Mouse (Mus musculus): ENCODE measurements around the gene Gtsf2. TPM values are rescaled to one million over a fixed set of nuclear protein-coding genes. Genes with fewer than 3 reads are reported as not detected.

The Gtsf2 gene
- polyA plus RNA-seq, 1 experiment from 2014 or later = not detected

Other genes with a start within 250 kb of the Gtsf2 start
- gene Cbx5, start 208.7 kb downstream of the Gtsf2 start, polyA plus RNA-seq (2015; fragmentation: Nextera tagmentation; extraction: Ambion mirVana) = 134 and 139 TPM in 2 replicates
- 995 and 1,028 TPM in 2 replicates for gene Hnrnpa1, start 208.0 kb downstream of the Gtsf2 start, polyA plus RNA-seq (2015; fragmentation: Nextera tagmentation; extraction: Ambion mirVana)
- gene Nfe2, start 190.1 kb downstream of the Gtsf2 start, polyA plus RNA-seq (2015; fragmentation: Nextera tagmentation; extraction: Ambion mirVana) = 0.38 and 0.63 TPM in 2 replicates
- gene Copz1, start 175.8 kb downstream of the Gtsf2 start, polyA plus RNA-seq (2015; fragmentation: Nextera tagmentation; extraction: Ambion mirVana) = 215 and 220 TPM in 2 replicates
- 0.28 and 0.37 TPM in 2 replicates for gene Gpr84, start 137.9 kb downstream of the Gtsf2 start, polyA plus RNA-seq (2015; fragmentation: Nextera tagmentation; extraction: Ambion mirVana)
- gene Zfp385a, start 108.4 kb downstream of the Gtsf2 start, polyA plus RNA-seq (2015; fragmentation: Nextera tagmentation; extraction: Ambion mirVana) = 12.7 and 13.0 TPM in 2 replicates
- gene Itga5, start 81.7 kb downstream of the Gtsf2 start, polyA plus RNA-seq (2015; fragmentation: Nextera tagmentation; extraction: Ambion mirVana) = 5.7 and 7.2 TPM in 2 replicates
- gene Gtsf1, start 18.0 kb downstream of the Gtsf2 start, polyA plus RNA-seq (2015; fragmentation: Nextera tagmentation; extraction: Ambion mirVana) = not detected in 2 replicates
- gene Nckap1l, start 5.3 kb upstream of the Gtsf2 start, polyA plus RNA-seq (2015; fragmentation: Nextera tagmentation; extraction: Ambion mirVana) = 1.4 and 1.8 TPM in 2 replicates
- gene Pde1b, start 54.6 kb upstream of the Gtsf2 start, polyA plus RNA-seq (2015; fragmentation: Nextera tagmentation; extraction: Ambion mirVana) = 71.3 and 73.2 TPM in 2 replicates
- gene Ppp1r1a, start 89.5 kb upstream of the Gtsf2 start, polyA plus RNA-seq (2015; fragmentation: Nextera tagmentation; extraction: Ambion mirVana) = 100 TPM in 2 replicates
- gene Glycam1, start 116.6 kb upstream of the Gtsf2 start, polyA plus RNA-seq (2015; fragmentation: Nextera tagmentation; extraction: Ambion mirVana) = not detected in 2 replicates

Measured in forebrain, embryonic 15.5 days (tissue).